Mouse (Mus musculus) cortical plate, adult 2 months (tissue): ENCODE measurements around the gene Nop10.

Experiments used
- CTCF ChIP-seq: fragments of 200-500 bp; IDR thresholded peaks from 2 replicates; pipeline ENCODE4 v1.5.1; 2011; ENCODE audit warnings: mild to moderate bottlenecking, control low read depth, low read length; ENCODE audit not compliant: insufficient read depth; ENCODE audit errors: extremely low read depth
- POLR2A ChIP-seq: fragments of 200-500 bp; IDR thresholded peaks from 2 replicates; pipeline ENCODE4 v1.6.1; 2011; ENCODE audit warnings: mild to moderate bottlenecking, low read length, control low read depth; ENCODE audit not compliant: insufficient read depth; ENCODE audit errors: extremely low read depth

- TF ChIP-seq POLR2A = no peak
- no peak for TF ChIP-seq CTCF
Observed at GRCm38 (mm10) chr2:112287059-112287458, 25.3 kb downstream of the Nop10 start.
